Mouse (Mus musculus) kidney, postnatal 25 days (tissue): ENCODE data around the gene Slc39a13.
"Not testable (repeated sequence)": the region's sequence is repeated elsewhere in the genome, so short reads cannot be mapped to it uniquely, and the experiment has no call there.

Experiments used
- DNase-seq, 2 experiments: peaks; one replicate each; pipeline ENCODE4 v3.0.0; 2021; ENCODE audit warnings: mixed read lengths in 2 of 2

Slc39a13 gene

GRCm38 (mm10) chr2:91070076-91070800 lies at the start of gene Slc39a13:
Gene Slc39a13, minus strand, starts transcription at chr2:91070417.
- peak; percentile 95 to 97 for DNase-seq

- no peak for DNase-seq
Measured at GRCm38 (mm10) chr2:91119551-91119950, 49.3 kb upstream of the Slc39a13 start.

GRCm38 (mm10) chr2:91119061-91119460 lies 48.8 kb upstream of the Slc39a13 start:
- DNase-seq = peak in 1 of 2 experiments; percentile 57

DNA sequence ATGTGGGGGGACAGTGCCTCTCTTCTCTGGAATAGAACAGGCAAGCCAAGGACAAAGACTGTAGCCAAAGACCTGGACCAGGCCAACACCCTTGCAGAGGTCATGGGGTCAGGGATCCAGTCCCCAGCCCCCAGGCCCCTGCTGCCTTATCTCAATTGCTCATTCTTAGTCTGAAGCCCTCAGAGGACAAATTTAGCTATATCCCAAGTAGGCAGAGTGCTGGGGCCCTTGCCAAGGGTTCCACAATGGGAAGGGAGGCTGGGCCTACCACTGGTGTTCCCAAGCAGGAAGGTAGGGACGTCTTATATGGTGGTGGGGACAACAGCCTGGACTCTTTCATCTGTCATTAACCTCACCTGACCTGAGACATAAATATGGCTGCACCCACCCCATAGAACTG lies 48.4 kb upstream of the Slc39a13 start:
- no peak for DNase-seq

DNA sequence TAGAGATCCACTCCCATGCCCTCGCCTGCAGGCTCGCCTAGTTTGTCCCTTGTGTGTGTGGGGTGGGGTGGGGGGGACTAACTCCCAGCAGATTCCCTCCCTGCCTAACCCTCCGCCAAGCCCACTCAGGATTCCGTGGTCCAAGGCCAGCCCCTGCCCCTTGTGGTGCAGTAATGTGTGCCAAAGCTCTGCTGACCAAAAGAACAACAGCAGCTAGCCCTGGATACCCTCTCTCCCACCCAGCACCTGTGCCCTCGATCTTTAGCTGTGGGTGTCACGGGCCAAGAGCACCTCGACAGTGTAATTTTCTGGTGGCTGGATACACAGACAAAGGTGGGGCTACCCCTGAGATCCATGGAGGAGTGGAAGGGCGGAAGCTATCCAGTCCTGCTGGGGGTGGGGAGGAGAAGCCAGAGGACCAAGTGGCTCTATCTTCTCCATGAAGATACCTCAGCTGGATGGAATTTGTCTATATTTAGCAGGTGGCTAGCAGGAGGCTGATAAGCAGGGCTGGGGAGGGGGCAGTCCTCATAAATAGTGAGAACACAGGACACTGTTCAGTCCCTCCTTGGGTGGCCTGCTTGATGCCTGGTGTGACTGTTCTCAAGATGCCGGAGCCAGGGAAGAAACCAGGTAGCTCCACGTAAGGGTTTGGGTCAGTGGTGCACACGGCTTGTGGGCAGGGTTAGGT lies 47.5 kb upstream of the Slc39a13 start, which contains the start of gene Mybpc3:
Gene Mybpc3 (plus strand): TSS at position 560 of the 691 bp plus-strand sequence.
- no peak for DNase-seq

DNA sequence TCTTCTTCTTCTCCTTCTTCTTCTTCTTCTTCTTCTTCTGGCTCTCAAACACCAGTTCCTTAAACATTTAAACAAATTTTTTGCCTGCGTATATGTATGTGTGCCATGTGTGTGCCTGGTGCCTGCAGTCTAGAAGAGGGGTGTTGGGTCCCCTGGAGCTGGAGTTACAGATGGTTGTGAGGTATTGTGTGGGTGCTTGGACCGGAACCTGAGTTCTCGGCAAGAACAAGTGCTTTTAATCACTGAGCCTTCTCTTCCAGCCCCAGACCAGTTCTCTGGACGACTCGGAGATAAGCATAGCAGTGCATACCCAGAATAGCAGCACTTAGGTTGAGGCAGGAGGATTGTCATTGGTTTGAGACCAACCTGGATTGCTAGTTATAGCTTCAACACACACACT lies 46.6 kb upstream of the Slc39a13 start:
- no peak for DNase-seq

DNA sequence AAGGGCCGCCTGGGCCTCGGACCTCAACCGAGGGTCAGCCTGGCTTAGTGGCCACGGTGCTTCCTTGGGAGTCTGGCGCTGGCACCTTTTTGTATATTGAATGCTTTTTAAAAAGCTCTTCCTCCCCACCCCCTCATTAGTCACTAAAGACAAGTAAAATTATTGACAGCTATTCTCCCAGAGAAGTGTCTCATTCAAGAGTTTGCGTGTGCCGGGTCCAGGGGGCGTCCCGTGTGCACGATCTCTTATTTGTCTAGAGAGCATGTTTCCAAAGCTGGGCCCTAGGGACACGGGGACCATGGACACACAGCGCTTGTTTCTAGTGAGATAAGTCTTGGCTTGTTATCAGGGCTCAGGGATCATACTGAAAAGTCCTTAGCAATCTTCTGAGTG lies 45.4 kb upstream of the Slc39a13 start:
- peak in 1 of 2 experiments; percentile 33 for DNase-seq

DNA sequence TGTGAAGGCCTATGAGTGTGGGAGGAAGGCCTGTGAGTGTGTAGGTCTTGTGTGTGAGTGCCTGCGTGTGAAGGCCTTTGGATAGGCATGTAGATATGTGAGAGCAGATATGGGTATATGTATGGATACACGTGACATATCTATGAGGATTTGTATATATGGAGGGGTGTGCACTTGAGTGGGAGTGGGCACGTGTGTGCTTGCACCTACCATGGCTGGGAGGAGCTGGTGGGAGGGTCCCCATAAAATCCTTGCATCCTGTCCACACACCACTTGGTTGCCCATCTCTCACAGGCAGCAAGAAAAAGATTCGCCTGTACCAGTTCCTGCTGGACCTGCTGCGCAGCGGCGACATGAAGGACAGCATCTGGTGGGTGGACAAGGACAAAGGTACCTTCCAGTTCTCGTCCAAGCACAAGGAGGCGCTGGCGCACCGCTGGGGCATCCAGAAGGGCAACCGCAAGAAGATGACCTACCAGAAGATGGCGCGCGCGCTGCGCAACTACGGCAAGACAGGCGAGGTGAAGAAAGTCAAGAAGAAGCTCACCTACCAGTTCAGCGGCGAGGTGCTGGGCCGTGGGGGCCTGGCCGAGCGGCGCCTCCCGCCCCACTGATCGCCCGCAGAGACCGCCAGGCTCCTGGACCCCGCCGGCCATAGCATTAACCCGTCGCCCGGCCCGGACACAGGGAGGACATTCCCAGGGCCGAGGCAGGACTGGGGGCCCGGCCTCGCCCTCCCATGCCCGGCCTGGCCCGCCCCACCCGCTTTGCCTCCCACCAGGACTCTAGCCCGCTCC lies 44.8 kb upstream of the Slc39a13 start:
- peak; percentile 96 to 99 for DNase-seq

DNA sequence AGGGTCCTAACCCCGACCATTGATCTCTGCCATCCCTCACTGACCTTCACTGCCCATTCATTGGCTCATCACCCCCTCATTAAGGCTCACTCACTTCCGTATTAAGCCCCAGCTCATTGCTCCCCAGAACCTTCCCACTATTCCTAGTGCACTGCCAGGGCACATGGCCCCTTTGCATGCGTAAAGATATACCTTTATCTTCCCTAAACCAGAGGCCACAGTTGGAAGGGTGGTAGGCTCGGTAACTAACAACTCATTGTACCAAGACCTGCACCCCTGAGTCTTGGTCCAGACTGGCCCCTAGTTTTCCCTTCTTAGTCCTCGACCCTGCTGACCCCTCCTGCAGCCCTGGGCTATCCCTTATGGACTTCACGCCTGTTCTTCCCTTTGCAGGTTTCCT lies 43.6 kb upstream of the Slc39a13 start:
- DNase-seq = peak in 1 of 2 experiments; percentile 20

DNA sequence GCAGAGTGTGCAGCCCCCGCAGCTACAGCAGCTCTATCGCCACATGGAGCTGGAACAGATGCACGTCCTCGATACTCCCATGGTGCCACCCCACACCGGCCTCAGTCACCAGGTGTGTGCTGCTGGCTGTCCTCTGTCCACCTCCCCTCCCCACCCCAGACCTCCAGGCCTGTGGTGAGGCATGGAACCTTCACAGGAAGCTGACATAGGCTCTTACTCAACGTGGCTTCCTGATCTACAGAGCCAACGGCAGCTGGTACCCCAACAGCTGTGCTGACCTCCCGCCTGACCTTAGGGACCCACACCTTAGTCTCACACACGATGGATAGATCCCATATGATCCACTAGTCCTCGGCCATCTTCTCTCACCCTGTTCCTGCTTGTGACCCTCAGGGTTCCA lies 43.1 kb upstream of the Slc39a13 start:
- peak in 1 of 2 experiments; percentile 26 for DNase-seq

DNA sequence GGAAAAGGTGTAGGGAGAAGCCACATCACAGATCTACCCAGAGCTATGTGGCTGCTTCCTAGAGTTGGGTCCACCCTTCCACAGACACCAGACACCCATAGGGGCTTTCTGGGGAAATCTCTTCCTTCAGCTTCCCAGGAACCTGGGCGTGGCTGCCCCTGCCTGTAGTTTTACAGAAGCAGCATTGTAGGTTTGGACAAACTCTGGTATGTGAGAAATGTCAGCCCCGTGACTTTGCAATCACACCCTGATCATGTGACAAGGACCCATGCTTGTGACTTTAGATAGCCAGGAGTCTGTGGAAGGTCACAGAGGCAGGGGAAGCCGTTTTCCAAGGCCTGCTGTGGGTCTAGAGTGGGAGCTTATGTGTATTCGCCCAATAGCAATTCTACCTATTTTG lies 42.3 kb upstream of the Slc39a13 start:
- DNase-seq = peak; percentile 33 to 62

GRCm38 (mm10) chr2:91111832-91112231 lies 41.6 kb upstream of the Slc39a13 start:
- not testable (repeated sequence) for DNase-seq

DNA sequence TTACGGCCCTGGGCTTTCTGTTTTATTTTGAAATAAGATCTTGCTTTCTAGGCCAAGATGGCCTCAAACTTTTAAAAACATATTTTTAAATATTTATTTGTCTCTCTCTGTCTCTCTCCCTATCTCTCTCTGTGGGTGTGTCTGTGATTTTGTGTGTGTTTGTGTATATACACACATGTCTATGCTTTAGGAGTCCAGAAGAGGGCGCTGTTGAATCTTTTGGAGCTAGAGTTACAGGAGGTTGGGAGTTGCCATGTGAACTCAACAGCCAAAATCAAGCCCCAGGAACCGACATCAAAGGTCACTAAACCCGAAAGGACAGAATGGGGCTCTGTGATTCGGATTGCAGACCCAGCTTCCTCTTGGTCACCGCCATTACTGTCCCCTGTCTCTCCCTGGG lies 40.2 kb upstream of the Slc39a13 start:
- no peak for DNase-seq

- peak in 1 of 2 experiments; percentile 33 for DNase-seq
Measured at GRCm38 (mm10) chr2:91109807-91110385, 39.7 kb upstream of the Slc39a13 start.

DNA sequence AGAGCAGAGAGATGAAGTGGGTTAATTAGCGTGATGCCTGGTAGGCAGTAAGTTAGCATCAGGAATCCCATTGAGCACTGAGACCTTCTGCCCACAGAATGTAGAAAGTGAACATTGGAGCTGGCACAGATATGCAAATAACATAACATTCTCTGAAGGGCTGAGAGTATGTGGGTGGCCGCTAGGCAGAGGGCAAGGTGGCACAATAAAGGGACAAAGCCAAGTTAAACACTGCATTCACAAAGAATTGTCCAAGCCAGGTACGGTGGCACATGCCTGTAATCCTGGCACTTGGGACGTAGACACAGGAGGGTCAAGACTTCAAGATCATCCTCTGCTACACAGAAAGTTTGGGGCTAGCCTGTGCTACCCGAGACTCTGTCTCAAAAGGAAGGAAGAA lies 39.0 kb upstream of the Slc39a13 start:
- no peak for DNase-seq

DNA sequence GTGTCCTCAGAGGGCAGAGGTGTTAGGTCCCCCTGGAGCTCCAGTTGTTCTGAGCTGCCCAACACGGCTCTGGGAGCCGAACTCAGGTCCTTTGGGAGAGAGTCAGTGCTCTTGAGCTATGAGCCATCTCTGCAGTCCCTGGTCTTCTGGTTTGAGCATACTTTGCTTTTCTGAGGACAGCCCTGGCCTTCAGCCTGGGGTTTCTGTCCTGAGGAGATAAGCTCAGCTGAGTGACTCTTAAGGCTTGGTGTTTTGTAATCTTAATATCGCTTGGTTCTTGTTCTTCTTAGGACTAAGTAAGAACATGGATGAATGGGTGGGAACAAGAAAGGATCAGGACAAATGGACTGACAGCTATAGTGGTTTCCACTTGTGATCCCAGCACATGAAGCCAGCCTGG lies 37.9 kb upstream of the Slc39a13 start:
- DNase-seq = no peak

DNA sequence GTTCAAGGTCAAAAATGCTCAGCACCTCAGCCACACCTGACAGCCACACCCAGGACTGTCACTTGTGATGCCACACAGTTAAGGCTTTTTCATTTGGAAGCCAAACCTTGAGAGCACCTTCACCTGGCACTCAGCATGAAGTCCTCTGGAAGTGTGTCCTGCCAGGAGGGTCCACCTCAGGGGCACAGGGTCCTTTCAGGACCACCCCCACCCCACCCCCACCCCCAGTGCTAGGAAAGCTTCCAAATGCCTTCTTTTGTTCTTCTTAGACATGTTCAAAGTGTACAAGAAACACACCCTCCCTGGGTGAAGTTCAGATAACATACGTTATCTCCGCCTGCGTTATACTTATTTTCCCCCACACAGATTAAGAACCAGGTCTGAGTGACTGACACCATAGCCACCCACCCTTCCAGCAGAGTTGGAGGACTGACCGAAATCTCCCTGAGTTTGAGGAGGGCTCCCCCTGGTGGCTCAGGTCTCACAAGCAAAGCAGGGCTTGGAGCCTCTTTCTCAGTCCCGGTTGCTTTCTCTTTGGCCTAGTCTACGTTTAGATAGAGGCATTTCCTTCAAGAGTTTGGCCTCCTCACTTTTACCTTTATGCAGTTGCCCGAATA lies 31.0 kb upstream of the Slc39a13 start:
- DNase-seq = peak; percentile 92 to 97

- DNase-seq = no peak
Measured at GRCm38 (mm10) chr2:91098156-91098555, 27.9 kb upstream of the Slc39a13 start.

- no peak for DNase-seq
Measured at GRCm38 (mm10) chr2:91097015-91097414, 26.8 kb upstream of the Slc39a13 start.

DNA sequence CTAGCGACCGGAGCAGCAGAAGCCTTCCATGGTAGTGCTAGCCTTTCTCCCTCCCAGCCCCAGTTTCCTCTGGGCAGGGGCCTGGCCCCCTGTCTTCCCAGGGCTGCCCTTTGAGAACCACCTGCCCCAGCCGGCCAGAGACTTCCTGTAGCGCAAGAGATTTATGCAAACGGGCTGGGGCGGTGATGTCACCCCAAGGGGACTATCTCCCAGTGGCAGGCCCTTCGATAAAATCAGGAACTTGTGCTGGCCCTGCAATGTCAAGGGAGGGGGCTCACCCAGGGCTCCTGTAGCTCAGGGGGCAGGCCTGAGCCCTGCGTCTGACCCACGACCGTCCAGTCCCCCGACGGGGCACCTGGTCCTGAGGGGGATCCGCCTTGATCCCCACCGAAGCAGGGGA lies 26.3 kb upstream of the Slc39a13 start:
- DNase-seq = no peak

GRCm38 (mm10) chr2:91090827-91091226 lies 20.6 kb upstream of the Slc39a13 start:
- no peak for DNase-seq

DNA sequence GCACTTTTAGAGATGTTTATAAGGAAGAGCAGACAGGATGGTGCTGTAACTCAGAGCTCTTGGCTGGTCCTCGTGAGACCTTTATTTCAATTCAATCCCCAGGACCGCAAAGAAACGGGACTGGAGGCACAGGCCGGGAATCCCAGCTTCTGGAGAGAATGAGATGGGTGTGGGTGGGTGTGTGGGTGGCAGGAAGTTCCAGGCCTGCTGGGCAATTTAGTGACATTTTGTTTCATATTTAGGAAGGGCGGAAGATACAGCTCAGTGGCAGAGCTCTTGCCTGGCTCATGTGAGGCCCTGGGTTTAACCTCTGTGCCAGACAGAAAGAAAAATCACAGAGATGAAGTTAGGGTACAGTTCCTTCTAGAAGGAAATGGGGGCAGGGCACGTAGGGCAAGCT lies 20.0 kb upstream of the Slc39a13 start:
- DNase-seq = no peak

GRCm38 (mm10) chr2:91088987-91089386 lies 18.8 kb upstream of the Slc39a13 start:
- DNase-seq = no peak
